Mouse (Mus musculus) liver, embryonic 16.5 days (tissue): ENCODE data around the gene Sectm1a. TPM values are rescaled to one million over a fixed set of nuclear protein-coding genes. Genes with fewer than 3 reads are reported as not detected.
A peak's percentile ranks its signal among the peaks of the same experiment; 100 is the strongest.
"Not testable (repeated sequence)": the region's sequence is repeated elsewhere in the genome, so short reads cannot be mapped to it uniquely, and the experiment has no call there.

Source experiments
- ATAC-seq: fragments of 200-750 bp; cut with Nextera tagmentation; 2 replicates; pipeline ENCODE4 v1.8.0; 2017; ENCODE audit warnings: low read depth, mild to moderate bottlenecking, moderate number of reproducible peaks, moderate library complexity
- H3K27ac ChIP-seq: fragments of 300-500 bp; sonication (generic); 2 replicates; pipeline ENCODE4 v1.5.1; 2014; ENCODE audit warnings: mild to moderate bottlenecking, low read length
- H3K27me3 ChIP-seq: fragments of 300-500 bp; sonication (generic); 2 replicates; pipeline ENCODE4 v1.6.1; 2014; ENCODE audit warnings: low read depth, low read length, mixed read lengths; ENCODE audit not compliant: control insufficient read depth, insufficient read depth
- H3K36me3 ChIP-seq: fragments of 300-500 bp; sonication (generic); 2 replicates; pipeline ENCODE4 v1.6.1; 2014; ENCODE audit warnings: mild to moderate bottlenecking; ENCODE audit not compliant: control insufficient read depth, insufficient read depth
- H3K4me1 ChIP-seq: fragments of 300-500 bp; sonication (generic); 2 replicates; pipeline ENCODE4 v1.6.1; 2014; ENCODE audit warnings: low read depth, low read length, mixed read lengths; ENCODE audit not compliant: control insufficient read depth
- H3K4me2 ChIP-seq: fragments of 300-500 bp; sonication (generic); 2 replicates; pipeline ENCODE4 v1.6.1; 2014; ENCODE audit warnings: low read depth, low read length, mixed read lengths
- H3K4me3 ChIP-seq: fragments of 300-500 bp; sonication (generic); 2 replicates; pipeline ENCODE4 v1.5.1; 2014; ENCODE audit warnings: low read depth, mild to moderate bottlenecking, low read length
- H3K9ac ChIP-seq: fragments of 300-500 bp; sonication (generic); 2 replicates; pipeline ENCODE4 v1.6.1; 2014; ENCODE audit warnings: low read depth, low read length
- H3K9me3 ChIP-seq: fragments of 300-500 bp; sonication (generic); replicated peaks from 2 replicates; pipeline ENCODE4 v1.6.1; 2016; ENCODE audit warnings: low read length; ENCODE audit not compliant: control insufficient read depth
- WGBS: fragments of 180-500 bp; shearing (Covaris S2); extraction: QIAGEN DNeasy Blood & Tissue Kit; methylation state at CpG from one replicate; pipeline ENCODE4 v1.1.7; 2014; ENCODE audit not compliant: insufficient replicate concordance; 5-methylcytosine and 5-hydroxymethylcytosine counted together
- polyA plus RNA-seq: library from polyadenylated mRNA; unstranded; fragments of >200 nt; fragmentation: Nextera tagmentation; extraction: Ambion mirVana; gene quantifications from 2 replicates; pipeline ENCODE4 v1.2.1, GENCODE M21; 2015

The Sectm1a gene
- polyA plus RNA-seq, 1 experiment from 2014 or later, result 1.8 TPM

DNA sequence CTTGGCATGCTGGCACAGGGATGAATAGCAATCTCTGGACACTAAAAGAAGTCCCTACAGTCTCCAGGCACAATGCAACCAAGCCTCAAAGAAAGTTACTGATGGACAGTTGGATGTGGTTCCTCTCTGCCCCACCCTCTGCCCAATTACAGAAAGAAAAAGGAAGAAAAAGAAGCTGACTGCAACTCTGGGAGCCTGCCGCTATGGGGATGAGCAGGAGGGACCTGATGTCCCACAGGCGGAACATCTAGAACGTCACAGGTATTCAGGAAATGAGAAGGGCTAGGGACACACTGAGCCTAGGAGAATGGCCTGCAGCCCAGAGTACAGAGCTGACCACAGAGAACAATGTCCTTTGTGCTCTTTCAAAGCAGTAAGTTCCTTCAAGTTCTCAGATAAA is 1.2 kb upstream of the Sectm1a start:
- no peak overlapping the region for H3K9ac ChIP-seq
- WGBS, result 50% methylated on average over 3 of the region's 3 CpGs
- H3K4me1 ChIP-seq, result peaks cover 2% of the 10 kb centered on the region; the same call in 1 of the 2 replicates
- H3K9me3 ChIP-seq, result no peaks in the 10 kb centered on the region
- H3K4me3 ChIP-seq, result no peak overlapping the region
- no peak overlapping the region for H3K27ac ChIP-seq
- no peaks in the 10 kb centered on the region for H3K36me3 ChIP-seq
- no peak overlapping the region for H3K4me2 ChIP-seq
- ATAC-seq, result no peak
- no peaks in the 10 kb centered on the region for H3K27me3 ChIP-seq

DNA sequence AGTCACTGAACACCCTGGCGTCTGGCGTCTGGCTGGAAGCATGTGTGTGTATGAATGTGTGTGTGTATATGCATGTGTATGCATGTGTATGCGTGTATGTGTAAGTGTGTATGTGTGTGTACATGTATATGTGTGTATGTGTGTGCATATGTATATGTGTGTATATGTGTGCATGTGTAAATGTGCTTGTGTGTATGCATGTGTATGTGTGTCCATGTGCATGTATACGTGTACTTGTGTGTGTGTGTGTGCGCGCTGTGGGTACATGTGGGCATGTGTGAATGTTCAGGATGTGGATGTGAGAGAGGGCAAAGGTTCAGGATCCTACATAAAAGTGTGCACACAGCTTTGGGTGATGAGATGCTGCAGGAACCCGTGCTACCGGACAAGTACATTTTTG is 690 bp downstream of the Sectm1a start:
- H3K4me2 ChIP-seq, result no peak overlapping the region
- ATAC-seq, result no peak
- no peaks in the 10 kb centered on the region for H3K27me3 ChIP-seq
- H3K4me3 ChIP-seq, result no peak overlapping the region
- H3K4me1 ChIP-seq, result peaks cover 2% of the 10 kb centered on the region; the same call in 1 of the 2 replicates
- H3K9me3 ChIP-seq, result no peaks in the 10 kb centered on the region
- 83% methylated on average over 8 of the region's 8 CpGs for WGBS
- H3K27ac ChIP-seq, result no peak overlapping the region
- no peak overlapping the region for H3K9ac ChIP-seq
- no peaks in the 10 kb centered on the region for H3K36me3 ChIP-seq

DNA sequence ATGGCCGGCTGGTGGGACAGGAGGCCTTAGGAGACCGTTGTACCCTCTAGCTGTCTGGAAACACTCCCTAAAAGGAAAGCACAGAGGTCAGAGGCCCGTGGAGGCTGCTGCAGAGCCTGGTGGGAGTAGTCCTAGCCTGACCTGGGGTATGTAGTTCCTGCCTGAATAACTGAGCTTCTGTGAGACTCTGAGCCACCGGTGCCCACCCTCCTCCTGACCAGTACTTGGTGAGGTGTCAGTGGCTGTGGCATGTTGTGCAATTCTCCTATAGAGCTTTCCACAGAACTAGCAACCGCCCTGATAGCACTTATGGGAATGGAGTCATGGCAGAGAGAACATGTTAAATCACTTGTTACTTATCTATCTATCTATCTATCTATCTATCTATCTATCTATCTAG is 5.4 kb downstream of the Sectm1a start:
- 50% methylated on average over 5 of the region's 5 CpGs for WGBS

DNA sequence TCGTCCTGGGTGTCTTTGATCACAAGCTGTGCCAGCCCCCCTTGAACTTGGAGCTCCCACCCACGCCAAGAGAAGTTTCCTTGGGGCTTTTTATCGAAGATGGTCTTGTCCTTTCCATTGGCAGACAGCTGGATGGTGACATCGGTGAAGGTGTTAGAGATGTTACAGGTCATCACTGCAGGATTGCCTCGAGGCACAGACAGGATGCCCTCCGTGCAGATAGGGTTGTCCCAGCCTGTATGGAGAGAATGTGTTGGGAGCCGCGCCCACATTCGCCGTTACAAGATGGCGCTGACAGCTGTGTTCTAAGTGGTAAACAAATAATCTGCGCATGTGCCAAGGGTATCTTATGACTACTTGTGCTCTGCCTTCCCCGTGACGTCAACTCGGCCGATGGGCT is 11.4 kb downstream of the Sectm1a start:
- not testable (repeated sequence) for H3K9me3 ChIP-seq, H3K9ac ChIP-seq, H3K4me1 ChIP-seq, ATAC-seq, H3K27me3 ChIP-seq, H3K27ac ChIP-seq, H3K4me2 ChIP-seq, H3K36me3 ChIP-seq, H3K4me3 ChIP-seq
- WGBS, result 77% methylated on average over 12 of the region's 16 CpGs

More for the DNA sequence above, 5.4 kb downstream of the Sectm1a start:
- Histone ChIP-seq H3K36me3 (no peaks in the 10 kb centered on the region), H3K27me3 (no peaks in the 10 kb centered on the region), H3K9ac (no peak overlapping the region), H3K4me2 (no peak overlapping the region), H3K4me3 (no peak overlapping the region), H3K27ac (no peak overlapping the region), H3K4me1 (no peaks in the 10 kb centered on the region), H3K9me3 (no peaks in the 10 kb centered on the region)
- ATAC-seq, result no peak

DNA sequence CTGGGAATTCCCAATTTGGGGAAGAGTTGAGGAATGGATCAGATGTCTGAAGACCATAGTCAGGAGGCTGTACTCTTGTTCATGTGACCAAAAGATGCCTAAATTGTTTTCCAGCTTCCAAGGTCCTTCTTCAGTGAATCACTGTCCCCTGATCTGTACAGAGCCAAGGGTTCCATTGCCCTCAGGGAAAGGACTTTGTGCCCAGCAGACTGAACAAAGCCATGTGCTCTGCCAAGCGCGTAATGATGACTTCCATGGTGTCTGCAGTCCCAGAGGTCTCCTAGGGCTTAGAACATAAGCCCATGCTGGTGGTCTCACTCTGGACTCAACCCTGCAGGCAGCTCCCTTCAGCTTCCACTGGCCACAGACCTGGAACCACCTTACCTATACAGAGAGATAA is 13.1 kb downstream of the Sectm1a start:
- H3K36me3 ChIP-seq, result no peaks in the 10 kb centered on the region
- no peaks in the 10 kb centered on the region for H3K4me1 ChIP-seq
- no peaks in the 10 kb centered on the region for H3K27me3 ChIP-seq
- 86% methylated on average over 2 of the region's 2 CpGs for WGBS
- H3K4me2 ChIP-seq, result no peak overlapping the region
- no peak overlapping the region for H3K27ac ChIP-seq
- H3K9me3 ChIP-seq, result no peaks in the 10 kb centered on the region
- no peak for ATAC-seq
- H3K4me3 ChIP-seq, result no peak overlapping the region
- no peak overlapping the region for H3K9ac ChIP-seq

DNA sequence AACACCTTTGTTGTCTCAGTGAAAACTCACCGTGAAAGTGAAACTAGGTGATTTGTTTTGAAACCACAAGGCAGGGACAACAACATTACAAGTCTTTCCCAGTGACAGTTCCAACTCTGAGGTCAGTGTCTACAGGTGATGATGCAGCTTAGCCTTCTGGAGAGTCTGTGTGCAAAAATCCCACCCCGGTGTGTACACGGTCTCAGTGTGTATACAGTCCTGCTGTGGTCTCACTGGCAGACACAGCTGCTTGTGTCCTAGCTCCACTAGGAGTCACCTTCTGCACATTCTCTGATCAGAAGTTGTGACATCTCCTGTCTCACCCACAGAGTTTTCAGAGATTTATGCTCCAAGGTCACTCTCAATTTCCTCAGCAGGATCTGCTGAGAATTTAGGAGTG is 16.8 kb downstream of the Sectm1a start:
- H3K4me3 ChIP-seq, result no peak overlapping the region
- no peak overlapping the region for H3K4me2 ChIP-seq
- WGBS, result 64% methylated on average over 3 of the region's 3 CpGs
- no peaks in the 10 kb centered on the region for H3K27me3 ChIP-seq
- peak; percentile 27; the same call in 1 of the 2 replicates for ATAC-seq
- H3K4me1 ChIP-seq, result no peaks in the 10 kb centered on the region
- H3K9ac ChIP-seq, result no peak overlapping the region
- H3K9me3 ChIP-seq, result no peaks in the 10 kb centered on the region
- H3K36me3 ChIP-seq, result no peaks in the 10 kb centered on the region
- no peak overlapping the region for H3K27ac ChIP-seq

DNA sequence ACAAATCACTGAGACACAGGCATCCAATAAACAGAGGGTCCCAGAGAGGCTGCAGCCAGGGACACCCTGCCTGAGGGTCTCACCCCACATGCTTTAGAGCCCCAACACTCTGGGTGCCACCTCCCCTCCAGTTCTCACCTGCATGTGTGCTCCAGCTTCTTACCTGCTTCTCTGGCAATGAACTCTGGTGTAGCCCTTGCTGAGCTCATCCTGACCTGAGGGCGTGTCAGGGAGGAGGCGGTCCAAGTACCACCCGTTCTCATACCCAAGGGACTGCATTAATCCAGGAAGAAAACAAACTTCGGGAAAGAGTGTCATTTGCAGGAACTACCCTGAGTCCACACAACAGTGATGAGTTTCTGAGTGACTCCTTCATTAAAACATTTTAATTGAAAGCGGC is 17.6 kb downstream of the Sectm1a start, which contains the start of gene Sectm1b:
Sectm1b (minus strand) TSS at position 191 of the 400 bp plus-strand sequence.
- Histone ChIP-seq H3K4me1 (no peaks in the 10 kb centered on the region), H3K9ac (no peak within 1 kb of the TSS), H3K9me3 (no peaks in the 10 kb centered on the region), H3K27me3 (no peaks in the 10 kb centered on the region), H3K27ac (no peak within 1 kb of the TSS), H3K36me3 (no peaks in the 10 kb centered on the region), H3K4me3 (no peak within 1 kb of the TSS), H3K4me2 (no peak within 1 kb of the TSS)
- WGBS, result 55% methylated on average over 5 of the region's 5 CpGs
- no peak for ATAC-seq

DNA sequence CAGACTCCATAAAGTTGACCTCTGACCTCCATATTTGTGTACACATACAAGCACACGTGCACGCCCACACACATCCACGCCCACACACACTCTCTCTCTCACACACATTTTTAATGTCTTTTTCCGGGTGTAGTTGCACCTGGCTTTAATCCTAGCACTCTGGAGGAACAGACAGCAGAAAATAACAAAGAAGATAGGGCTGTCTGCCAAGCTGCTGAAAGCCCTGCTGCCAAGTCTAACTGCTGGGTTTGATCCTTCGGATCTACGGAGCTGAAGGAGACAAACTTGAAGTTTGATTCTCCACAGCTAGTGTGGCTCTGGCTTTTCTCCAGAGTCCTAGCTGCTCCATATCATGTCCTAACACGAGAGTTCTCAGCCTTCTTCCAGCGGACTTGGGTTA is 19.4 kb downstream of the Sectm1a start:
- 63% methylated on average over 8 of the region's 8 CpGs for WGBS
- Histone ChIP-seq H3K4me3 (no peak overlapping the region), H3K9me3 (no peaks in the 10 kb centered on the region), H3K4me1 (peaks cover 6% of the 10 kb centered on the region), H3K27ac (no peak overlapping the region), H3K36me3 (no peaks in the 10 kb centered on the region), H3K4me2 (no peak overlapping the region), H3K27me3 (no peaks in the 10 kb centered on the region), H3K9ac (no peak overlapping the region)
- ATAC-seq, result no peak

DNA sequence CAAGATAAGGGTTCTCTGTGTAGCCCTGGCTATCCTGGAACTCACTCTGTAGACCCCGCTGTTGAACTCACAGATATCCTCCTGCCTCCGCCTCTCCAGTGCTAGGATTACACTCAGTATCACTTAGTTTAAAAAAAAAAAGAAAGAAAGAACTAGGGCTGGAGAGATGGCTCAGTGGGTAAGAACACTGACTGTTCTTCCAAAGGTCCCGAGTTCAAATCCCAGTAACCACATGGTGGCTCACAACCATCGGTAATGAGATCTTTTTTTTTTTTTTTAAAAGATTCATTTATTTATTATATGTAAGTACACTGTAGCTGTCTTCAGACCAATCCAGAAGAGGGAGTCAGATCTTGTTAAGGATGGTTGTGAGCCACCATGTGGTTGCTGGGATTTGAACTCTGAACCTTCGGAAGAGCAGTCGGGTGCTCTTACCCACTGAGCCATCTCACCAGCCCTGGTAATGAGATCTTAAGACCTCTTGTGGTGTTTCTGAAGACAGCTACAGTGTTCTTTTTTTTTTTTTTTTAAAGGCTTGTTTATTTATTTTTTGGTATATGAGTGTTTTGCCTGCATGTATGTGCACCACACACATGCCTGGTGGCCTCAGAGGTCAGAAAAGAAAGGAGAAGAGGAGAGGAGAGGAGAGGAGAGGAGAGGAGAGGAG is 20.5 kb downstream of the Sectm1a start:
- H3K9me3 ChIP-seq, H3K4me3 ChIP-seq, H3K9ac ChIP-seq, H3K4me1 ChIP-seq, H3K27ac ChIP-seq, H3K27me3 ChIP-seq, ATAC-seq, H3K4me2 ChIP-seq, H3K36me3 ChIP-seq: not testable (repeated sequence)
- WGBS, result 74% methylated on average over 6 of the region's 6 CpGs
